Mouse (Mus musculus): ENCODE data around the gene Vopp1.
A peak's percentile ranks its signal among the peaks of the same experiment; 100 is the strongest.

Vopp1 gene

DNA sequence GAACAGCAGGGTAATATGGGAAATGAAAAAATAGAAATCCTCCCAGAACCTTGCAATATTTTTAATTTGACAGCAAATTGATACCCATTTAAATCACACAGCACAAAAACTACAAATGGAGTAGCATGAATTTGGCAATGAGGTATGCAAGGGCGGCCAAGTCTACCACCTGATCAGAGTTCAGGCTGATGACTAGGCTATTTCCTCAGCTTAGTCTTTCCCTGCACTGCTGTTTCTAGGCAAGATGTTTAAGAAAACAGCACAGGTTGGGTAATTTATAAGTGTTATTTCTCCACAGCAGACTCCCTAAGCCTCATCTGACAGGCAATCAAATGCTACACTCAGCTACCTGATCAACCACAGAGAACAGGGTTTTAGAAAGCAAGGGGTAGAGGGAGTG is 40.7 kb downstream of the Vopp1 start:
- DNase-seq (ENCODE audit: low spot score in 2 of 2): no peak

DNA sequence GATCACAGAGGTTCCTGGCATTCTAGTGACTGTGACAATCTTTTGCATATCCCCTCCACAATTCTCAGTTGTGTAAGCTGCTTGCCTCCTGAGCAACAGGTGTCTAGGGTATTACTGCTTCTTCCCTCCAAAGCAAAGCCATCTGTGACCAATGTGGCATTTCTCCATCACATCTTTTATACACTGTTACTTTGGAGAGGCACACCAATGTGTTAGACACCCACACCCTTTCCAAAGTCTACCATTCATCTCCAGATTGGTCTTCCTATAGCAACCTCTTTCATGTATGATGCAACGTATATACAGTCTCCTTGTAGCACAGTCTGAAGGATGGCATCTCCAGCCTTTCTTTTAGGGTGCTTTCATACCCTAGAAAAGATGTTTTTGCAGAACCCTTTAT is 42.3 kb downstream of the Vopp1 start:
- DNase-seq (ENCODE audit: low spot score in 2 of 2): no peak

DNA sequence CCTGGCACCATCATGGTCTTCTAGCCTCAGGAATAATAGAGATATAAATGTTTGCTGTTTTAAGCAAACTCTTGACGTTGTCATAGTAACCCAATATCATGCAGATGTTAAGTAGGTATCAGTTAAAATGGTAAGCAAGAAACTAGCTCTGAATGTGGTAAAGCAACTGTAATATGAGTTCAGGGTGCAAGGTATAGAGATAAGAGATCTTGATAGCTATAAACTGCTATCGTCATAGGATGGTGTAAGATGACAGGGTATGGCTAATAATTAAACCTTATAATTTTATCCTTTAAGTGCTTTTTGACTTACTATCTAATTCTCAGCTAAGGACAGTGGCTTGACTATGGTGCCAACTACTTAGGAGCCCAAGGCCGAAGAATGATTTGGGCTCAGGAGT is 44.6 kb downstream of the Vopp1 start:
- no peak for DNase-seq (ENCODE audit: low spot score in 2 of 2)

DNA sequence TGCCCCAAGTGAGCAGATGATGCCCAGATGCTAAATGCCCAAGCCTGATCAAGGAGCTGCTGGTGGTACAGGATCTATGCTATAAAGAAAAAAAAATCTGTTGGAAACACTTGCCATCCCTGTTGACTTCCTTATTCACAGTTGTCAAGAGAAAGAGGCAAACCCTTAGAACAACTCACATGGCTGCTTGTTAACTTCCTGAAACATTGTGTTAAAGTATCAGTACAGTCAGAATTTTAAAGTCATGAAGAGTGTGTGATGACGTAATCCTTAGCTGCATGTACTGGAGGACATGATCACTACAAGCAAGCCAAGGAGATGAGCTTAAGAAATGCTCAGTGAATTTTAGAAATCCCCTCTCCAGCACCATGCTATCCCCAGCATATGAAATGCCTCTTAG is 51.2 kb downstream of the Vopp1 start:
- DNase-seq (ENCODE audit: low spot score in 2 of 2): no peak

DNA sequence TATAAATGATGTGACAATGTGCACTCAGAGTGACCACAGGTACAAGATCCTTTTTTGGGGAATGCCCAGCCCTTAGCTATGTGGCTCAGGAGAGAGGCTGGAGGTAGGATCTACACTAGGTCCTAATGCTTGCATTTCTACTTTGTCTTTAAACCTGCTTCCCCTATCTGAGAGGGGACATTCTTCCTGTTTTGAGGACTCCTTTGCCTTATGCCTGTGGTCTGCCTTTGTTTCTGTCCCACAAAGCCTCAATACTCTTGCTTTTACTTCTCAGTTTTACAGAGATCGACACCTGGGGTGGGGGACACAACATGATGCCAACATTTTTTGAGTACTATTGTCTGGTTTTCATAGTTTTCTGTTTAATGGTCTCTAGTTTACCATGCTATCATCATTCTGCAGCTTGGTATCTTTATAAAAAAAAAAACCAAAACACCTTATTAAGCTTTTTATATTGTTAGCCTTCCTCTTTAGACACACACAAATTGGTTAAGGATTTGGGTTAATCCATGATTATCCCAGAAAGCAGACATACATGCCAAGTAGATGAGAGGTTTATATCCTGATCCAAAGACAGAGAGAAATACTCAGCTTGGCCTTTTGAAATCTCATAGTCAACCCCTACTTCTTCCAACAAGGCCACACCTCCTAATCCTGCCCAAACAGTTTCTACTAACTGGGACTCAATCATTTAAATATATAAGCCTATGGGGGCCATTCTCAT is 54.3 kb downstream of the Vopp1 start:
- DNase-seq (ENCODE audit: low spot score in 2 of 2): no peak

DNA sequence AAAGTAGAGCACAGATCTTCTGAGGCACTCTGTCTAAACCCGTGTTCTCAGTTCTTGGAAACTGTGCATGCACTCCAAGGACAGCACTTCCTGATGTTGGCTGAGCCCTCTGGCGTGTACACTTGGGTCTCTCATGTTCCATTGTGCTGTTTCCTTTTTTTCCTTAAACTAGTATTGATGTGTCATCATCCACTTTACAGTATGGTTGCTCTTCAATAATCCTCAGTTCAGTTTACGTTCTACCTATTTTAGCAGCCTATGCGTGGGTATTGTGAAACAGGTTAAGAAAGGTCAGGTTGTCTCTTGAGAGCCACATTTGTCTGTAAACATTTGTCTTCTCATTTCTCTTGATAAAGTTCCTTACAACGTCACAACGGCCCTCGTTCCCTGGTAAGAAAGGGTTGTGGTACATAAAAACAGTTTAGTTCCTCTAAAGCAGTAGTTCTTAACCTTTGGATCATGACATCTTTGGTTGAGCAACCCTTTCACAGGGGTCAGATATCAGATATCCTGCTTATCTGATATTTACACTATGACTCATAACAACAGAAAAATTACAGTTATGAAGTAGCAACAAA is 55.9 kb downstream of the Vopp1 start:
- no peak for DNase-seq (ENCODE audit: low spot score in 2 of 2)

DNA sequence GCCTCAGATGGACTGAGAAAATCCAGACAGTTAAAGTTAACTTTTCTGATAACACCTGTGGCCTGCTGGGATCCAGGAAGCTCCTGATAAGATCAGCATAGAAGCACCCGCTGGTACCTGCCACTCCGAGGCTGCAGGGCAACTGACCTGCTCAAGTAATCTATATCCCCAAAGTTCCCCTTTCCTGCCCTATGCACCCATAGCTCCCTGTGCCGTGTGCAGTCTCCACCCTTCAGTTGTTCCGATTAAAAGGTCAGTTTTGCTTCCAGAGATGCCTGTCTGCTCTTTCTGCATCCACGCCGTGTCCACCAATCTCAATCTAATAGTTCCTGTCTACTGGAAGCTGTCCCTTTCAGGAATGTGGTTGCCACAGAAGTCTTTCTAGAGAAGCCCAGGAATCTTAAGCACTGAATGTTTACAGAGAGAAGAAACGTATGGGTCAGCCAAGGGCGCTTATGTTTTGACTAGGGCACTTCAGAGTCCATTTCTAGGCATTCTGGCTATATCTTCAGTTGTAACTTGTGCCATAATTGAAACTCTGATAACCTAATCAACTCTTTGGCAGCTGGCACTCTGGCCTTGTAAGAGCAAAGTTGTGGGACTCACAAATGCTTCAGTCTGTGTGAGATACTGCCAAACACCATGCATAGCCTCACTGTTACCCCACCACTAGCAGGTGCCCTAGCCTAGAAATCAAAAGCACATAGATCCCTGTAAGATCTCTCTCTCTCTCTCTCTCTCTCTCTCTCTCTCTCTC is 57.7 kb downstream of the Vopp1 start:
- DNase-seq (ENCODE audit: low spot score in 2 of 2): no peak

DNA sequence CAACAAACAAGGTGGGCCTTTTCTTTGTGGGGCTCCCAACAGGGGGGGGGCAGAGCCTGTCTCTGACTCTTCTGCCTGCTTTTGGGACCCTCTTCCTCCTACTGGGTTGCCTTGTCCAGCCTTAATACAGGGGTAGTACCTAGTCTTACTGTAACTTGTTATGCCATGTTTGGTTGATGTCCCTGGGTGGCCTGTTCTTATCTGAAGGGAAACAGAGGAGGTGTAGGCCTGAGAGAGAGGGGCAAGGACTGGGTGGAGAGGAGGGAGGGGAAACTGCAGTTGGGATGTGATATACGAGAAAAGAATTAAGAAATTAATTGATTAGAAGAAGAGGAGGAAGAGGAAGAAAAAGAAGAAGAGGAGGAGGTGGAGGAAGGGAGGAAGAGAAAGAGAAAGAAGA is 58.7 kb downstream of the Vopp1 start:
- no peak for DNase-seq (ENCODE audit: low spot score in 2 of 2)

DNA sequence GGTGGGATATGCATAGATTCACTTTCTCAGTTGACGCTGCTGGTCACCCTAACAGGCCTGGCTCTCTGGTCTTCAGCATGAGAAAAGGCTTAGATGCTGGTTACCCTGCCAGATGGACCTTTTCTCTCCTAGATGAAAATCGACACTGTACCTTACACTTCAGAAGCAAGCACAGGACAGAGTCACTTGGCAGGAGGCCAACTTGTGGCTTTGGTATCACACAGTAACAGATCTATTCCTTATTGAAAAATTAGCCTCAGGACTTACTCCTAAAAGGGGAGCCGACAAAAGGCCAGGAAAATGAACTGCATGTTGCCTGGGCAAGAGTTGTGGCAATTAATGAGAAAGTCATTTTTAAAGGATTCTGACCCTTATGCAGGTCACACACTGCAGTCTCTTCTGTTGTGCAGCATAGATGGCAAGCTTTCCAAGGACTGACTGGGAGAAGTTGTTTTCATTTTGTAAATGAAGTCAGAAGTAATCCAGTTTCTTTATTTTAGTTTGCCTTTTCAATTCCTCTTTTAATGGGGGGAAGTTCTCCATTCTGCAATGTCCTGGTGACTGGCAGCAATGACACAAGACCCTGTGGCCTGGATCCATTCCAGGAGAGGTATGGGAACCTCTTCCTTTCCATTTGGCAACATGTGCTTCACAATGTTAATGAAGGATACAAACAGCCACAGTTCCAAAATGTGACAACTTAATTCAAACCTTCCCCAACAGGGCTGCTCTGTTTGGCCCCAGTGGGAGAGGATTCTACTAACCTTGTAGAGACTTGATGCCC is 59.7 kb downstream of the Vopp1 start:
- DNase-seq (ENCODE audit: low spot score in 2 of 2): peak; percentile 11 to 17

DNA sequence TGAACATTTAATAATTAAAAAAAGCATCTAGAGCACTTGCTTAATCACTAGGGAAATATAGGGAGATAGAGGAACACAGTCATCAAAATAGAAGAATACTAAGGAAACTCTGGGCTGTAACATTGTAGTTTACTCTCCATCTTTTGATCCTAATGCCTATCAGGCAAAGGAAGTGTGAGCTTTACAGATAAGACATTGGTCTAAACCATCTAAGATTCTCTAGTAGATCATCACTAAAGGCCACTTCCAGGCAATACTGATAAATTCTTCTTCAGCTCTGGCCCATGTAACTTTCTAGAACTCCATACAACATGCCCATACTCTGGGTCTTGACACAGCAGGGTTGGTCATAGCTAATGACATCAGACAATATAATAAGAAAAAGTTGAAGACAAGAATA is 61.9 kb downstream of the Vopp1 start:
- DNase-seq (ENCODE audit: low spot score in 2 of 2): no peak

DNA sequence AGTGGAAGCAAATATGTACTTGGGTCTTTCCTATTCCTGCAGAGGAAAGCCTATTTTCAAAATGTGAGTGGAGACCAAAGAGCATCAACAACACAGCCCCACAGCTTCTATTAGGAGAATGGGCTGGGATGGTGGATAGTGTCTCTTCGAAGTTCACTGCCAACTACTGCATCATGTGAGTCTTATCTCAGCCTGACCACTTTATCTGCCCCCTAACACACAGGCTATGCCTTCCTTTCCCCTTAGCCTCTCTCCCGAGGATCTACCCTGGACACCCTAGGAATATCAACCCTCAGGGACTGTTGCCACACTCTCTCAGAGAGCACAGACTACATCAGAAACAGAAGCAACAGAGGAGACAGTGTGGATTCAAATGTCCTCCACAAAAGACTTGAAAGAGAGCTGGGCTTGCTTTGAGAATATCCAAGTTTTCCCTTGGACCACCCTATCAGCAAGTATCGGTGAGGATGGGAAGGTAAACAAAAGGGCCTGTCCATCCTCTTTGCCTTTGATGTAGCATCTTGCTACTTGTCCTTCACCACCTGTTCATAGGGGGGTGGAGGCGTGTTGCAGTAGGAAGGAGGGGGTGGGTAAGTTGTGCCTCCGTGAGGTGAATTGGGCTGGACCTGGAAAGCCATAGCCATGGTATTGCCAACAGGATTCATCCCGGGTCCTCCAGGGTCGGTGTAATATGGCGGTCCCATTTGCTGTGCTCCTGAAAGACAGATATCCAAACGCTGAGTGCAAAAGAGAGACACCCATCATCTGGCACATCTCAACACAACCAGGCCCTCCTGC is 70.8 kb downstream of the Vopp1 start:
- no peak for DNase-seq (ENCODE audit: low spot score in 2 of 2)

DNA sequence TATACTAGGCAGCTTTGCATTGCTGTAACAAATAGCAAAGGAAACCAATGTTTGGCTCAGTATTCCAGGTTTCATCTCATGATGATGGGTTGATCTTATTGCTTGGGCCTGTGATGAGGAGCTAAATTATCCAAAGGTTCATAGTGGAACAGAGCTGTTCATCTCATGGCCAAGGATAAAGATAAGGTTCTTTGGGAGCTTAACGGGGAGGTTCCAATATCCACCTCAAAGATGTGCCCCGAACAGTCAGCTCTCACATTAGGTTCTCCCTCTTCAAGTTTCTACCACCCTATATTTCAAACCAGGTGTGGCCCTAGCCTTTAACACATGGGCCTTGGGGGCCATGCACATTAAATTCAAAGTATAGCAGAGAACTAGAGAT is 79.2 kb downstream of the Vopp1 start:
- DNase-seq (ENCODE audit: low spot score in 2 of 2): no peak

DNA sequence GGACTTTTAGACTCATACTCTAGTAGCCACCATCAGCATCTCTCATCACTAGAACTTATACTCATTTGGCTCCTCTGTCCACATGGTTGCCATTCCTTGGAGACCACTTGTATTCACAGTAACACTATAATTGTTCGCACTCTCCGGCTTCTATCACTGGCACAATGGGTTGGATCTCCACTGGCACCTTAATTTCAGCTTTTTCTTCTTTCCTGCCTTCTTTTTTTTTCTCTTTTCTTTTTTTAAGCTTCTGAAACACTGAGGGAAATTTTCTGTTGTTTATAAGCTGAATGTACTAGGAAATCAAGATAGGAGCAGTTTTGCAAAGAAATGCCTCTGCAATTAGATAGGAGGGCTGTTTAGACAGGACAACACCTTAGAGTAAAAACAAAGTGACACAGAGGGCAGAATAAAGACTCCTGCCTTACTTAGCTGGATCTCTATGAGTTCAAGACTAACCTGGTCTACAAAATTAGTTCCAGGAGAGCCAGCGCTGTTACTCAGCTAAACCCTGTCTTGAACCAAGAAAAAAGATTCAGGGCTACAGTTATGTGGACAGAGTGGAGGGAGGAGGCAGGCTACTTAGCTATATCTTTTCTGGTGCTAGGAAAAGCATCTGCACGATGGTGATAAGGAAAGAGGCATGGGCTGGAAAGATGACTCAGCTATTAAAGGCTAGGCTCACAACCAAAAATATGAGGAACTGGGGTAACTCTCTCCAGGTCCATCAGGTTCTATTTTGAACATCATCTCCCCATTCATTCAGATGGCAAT is 79.8 kb downstream of the Vopp1 start:
- DNase-seq (ENCODE audit: low spot score in 2 of 2): no peak

DNA sequence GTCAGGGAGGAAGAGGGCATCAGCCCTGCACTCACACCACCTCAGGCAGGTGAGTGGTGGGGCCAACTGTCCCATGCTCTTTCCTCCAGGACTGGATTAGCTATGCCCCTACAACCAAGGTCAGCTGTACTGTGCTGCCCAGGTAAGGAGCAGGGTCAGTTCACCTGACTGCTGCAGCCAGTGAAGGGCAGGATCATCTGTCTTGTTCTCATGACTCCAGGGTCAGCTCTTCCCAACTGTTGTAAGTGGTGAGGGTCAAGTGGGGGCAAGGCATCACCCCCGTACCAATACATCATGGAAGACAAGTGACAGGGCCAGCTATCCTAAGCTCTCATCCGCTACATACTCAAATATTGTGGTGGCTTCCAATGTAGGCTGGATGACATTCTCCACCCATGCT is 80.8 kb downstream of the Vopp1 start:
- DNase-seq (ENCODE audit: low spot score in 2 of 2): no peak

DNA sequence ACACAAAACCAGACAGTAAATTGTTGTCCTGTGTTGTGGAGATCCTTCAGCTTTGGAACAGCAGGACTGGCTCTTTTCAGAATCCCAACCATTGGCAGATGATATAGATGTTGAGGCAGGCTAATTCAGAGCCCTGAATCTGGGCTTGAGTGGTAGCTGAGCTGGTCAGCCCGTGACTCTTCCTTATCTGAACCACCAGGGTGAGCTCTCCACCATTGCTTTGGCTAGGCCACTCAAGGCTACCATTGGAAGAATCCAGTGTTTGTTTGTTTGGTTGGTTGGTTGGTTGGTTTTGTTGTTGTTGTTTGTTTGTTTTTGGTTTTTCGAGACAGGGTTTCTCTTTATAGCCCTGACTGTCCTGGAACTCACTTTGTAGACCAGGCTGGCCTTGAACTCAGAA is 81.6 kb downstream of the Vopp1 start:
- DNase-seq (ENCODE audit: low spot score in 2 of 2): no peak

DNA sequence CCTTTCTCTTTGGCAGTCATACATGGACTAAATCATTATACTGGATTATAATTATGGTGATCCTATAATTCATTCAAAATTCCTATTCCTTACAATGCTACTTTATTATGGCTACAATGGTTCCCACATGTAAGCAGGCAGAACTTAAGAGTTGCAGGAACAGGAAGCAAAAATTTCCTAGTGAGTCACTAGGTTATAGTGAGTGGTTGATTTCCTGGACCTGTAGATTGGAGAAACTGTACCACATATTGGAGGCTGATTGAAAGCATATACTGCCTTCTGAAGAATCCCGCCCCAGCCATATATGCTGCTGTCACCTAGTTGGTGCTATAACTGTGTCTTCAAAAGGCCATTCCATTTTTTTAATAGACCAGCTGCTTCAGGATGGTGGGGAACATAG is 82.2 kb downstream of the Vopp1 start:
- DNase-seq (ENCODE audit: low spot score in 2 of 2): no peak

DNA sequence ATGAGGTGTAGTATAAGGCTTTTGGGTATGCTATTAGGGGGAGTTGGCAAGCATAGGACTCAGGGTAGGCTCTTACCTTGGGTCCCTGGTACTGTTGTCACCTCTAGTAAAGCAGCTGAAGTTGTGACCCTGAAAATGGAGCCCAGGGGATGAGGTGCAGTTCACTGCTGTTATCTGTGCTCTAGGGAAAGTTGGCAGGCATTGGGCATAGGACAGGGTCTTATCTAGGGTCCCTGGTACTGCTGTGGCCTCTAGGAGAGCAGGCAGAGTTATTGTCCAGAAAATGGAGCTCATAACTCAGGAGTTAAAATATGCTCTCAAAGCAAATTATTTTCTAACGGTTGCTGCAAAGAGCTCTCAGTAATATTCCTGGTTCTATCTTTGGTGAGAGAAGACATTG is 103.6 kb downstream of the Vopp1 start:
- no peak for DNase-seq (ENCODE audit: low spot score in 2 of 2)

DNA sequence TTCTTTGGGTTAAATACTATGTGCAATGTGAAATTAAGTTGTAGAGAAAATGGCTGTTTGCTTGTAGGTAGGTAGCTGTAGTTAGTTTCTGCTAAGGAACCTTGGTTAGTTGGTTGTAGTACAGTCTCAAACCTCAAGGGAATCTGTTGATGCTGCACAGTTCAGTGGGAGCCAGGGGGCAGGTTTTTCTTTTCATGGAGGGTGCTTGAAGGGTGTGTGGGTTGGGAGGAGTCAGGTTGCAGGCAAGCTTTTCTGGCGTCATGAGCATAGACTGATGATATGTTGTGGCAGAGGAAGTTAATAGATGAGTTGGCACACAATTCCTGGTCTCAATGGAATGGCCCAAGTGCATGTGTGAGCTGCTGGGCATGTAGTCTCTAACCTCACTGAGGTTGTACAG is 113.2 kb downstream of the Vopp1 start:
- DNase-seq (ENCODE audit: low spot score in 2 of 2): no peak

DNA sequence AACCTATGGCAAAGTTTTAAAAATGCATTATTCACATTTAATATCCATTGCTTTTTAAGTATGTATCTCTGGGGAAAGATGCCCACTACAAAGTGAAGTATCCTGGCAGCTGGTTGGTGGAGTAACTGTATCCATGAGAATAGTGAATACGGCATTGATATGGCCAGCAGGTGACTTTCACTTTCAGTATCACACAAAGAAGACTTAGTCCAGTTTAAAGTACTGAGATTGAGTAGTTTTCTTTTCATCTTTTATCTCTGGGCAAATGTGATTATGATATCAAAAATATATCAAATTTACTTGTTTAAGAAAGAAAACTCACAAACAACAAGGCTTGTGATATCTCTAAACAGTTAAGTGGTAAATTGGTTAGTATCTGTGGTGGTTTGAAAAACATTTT is 118.2 kb downstream of the Vopp1 start:
- DNase-seq (ENCODE audit: low spot score in 2 of 2): no peak

DNA sequence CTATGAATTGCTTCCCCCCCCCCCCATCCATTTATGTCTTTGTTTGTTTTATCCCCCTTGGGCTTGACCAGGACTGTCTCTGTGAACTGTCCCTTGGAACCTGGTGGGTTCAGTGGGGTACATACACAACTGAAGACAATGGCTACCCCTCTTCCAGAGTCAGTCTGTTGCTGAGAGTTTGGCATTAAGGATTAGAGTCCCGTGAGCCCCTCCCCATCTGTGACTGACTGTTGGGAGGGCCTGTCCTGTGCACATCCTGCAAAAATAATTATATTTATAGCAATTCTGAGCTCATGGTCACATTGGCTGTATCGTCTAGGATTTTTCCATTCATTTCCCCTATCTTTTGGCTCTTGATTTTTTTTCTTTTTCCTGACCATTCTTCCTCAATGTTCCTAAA is 121.3 kb downstream of the Vopp1 start:
- DNase-seq (ENCODE audit: low spot score in 2 of 2): peak; percentile 14 to 20
